Mouse (Mus musculus) heart, embryonic 12.5 days (tissue): ENCODE results near the gene Col9a2. TPM values are rescaled to one million over a fixed set of nuclear protein-coding genes. Genes with fewer than 3 reads are reported as not detected.

Experiments used
- ATAC-seq: fragments of 200-750 bp; cut with Nextera tagmentation; 2 replicates; pipeline ENCODE4 v1.8.0; 2017; ENCODE audit warnings: moderate TSS enrichment, moderate library complexity; ENCODE audit not compliant: insufficient number of reproducible peaks, low FRiP score
- H3K27ac ChIP-seq: fragments of 300-500 bp; sonication (generic); 2 replicates; pipeline ENCODE4 v1.5.1; 2016; ENCODE audit warnings: mild to moderate bottlenecking, moderate library complexity; ENCODE audit not compliant: poor library complexity, severe bottlenecking
- H3K27me3 ChIP-seq: fragments of 300-500 bp; sonication (generic); replicated peaks from 2 replicates; pipeline ENCODE4 v1.6.1; 2016; ENCODE audit warnings: mild to moderate bottlenecking, moderate library complexity
- H3K36me3 ChIP-seq: fragments of 300-500 bp; sonication (generic); 2 replicates; pipeline ENCODE4 v1.6.1; 2016; ENCODE audit warnings: mild to moderate bottlenecking, moderate library complexity
- H3K4me1 ChIP-seq: fragments of 300-500 bp; sonication (generic); replicated peaks from 2 replicates; pipeline ENCODE4 v1.6.1; 2016; ENCODE audit warnings: mild to moderate bottlenecking
- H3K4me2 ChIP-seq: fragments of 300-500 bp; sonication (generic); 2 replicates; pipeline ENCODE4 v1.6.1; 2016; ENCODE audit warnings: mild to moderate bottlenecking, moderate library complexity
- H3K4me3 ChIP-seq: fragments of 300-500 bp; sonication (generic); 2 replicates; pipeline ENCODE4 v1.5.1; 2016; ENCODE audit warnings: mild to moderate bottlenecking
- H3K9ac ChIP-seq: fragments of 300-500 bp; sonication (generic); 2 replicates; pipeline ENCODE4 v1.6.1; 2016; ENCODE audit warnings: mild to moderate bottlenecking, moderate library complexity
- H3K9me3 ChIP-seq: fragments of 300-500 bp; sonication (generic); replicated peaks from 2 replicates; pipeline ENCODE4 v1.6.1; 2016; ENCODE audit warnings: mild to moderate bottlenecking, moderate library complexity
- WGBS: fragments of 180-500 bp; shearing (Covaris S2); methylation state at CpG from one replicate; pipeline ENCODE4 v1.1.7; 2016; 5-methylcytosine and 5-hydroxymethylcytosine counted together
- polyA plus RNA-seq: library from polyadenylated mRNA; unstranded; fragments of >200 nt; fragmentation: Nextera tagmentation; extraction: Ambion mirVana; gene quantifications from 2 replicates; pipeline ENCODE4 v1.2.1, GENCODE M21; 2016

The Col9a2 gene
- polyA plus RNA-seq, 1 experiment from 2014 or later, result 11.6 TPM

DNA sequence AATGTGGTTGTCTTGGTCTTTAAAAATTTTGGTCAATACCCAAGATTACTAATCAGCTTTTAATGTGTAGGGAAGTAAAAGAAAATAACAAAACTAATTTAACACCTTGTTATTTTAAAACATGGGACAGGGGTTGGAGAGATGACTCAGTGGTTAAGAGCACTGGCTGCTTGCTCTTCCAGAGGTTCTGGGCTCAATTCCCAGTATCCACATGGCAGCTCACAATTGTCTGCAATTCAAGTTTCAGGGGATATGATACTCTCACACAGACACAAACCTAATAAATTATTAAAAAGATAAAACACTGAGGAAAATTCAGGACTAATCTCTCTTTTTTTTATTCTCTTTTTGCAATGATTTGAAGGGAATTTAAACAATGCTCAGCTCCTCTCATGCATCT is 45.3 kb downstream of the Col9a2 start:
- Histone ChIP-seq H3K4me3 (no peak overlapping the region), H3K4me2 (no peak overlapping the region), H3K9me3 (no peaks in the 10 kb centered on the region), H3K27me3 (no peaks in the 10 kb centered on the region), H3K27ac (no peak overlapping the region), H3K4me1 (no peaks in the 10 kb centered on the region), H3K9ac (no peak overlapping the region), H3K36me3 (peaks cover 70% of the 10 kb centered on the region)
- ATAC-seq, result no peak

DNA sequence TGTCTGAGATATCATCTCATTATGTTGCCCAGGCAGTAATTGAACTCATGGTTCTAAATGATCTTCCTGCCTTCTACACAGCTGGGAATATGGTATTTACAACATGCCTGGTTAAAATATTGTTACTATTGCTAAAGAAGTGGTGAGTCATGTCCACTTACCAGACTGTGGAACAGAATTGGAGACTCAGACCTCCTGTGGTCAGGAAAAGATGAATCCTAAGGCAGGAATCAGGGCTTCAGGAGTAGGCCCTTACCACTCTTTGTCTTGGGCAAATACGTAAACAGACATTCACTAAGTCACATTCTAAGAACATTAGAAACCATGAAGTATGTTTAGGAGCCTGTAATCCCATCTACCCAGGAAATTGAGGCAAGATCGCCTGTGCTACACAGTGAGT is 49.5 kb downstream of the Col9a2 start:
- Histone ChIP-seq H3K4me1 (no peaks in the 10 kb centered on the region), H3K36me3 (peaks cover 73% of the 10 kb centered on the region), H3K9ac (no peak overlapping the region), H3K27me3 (no peaks in the 10 kb centered on the region), H3K27ac (no peak overlapping the region), H3K4me3 (no peak overlapping the region), H3K4me2 (no peak overlapping the region), H3K9me3 (no peaks in the 10 kb centered on the region)
- ATAC-seq, result no peak
- WGBS, result 90% methylated on average over 2 of the region's 2 CpGs

DNA sequence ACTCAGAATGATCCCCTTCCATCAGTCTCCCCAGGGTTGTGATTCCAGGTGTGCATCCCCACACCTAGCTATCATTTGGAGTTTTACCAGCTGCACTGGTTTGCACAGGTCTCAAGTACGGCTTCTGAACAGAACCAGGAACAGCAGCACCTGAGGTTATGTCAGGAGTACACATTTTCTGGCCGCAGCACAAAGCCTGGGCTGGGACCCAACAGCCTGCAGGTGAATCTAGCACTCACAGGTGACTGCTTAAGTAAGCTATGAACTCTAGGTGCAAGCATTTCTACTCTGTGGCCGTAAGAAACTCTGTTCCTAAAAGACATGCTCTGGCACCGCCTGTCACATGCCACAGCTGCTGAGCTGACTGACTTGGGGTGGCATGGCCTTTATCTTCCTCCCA is 51.0 kb downstream of the Col9a2 start:
- no peak overlapping the region for H3K9ac ChIP-seq
- WGBS, result 85% methylated on average over 4 of the region's 4 CpGs
- ATAC-seq, result no peak
- no peak overlapping the region for H3K4me3 ChIP-seq
- H3K4me2 ChIP-seq, result no peak overlapping the region
- peaks cover 78% of the 10 kb centered on the region for H3K36me3 ChIP-seq
- no peaks in the 10 kb centered on the region for H3K9me3 ChIP-seq
- no peaks in the 10 kb centered on the region for H3K27me3 ChIP-seq
- H3K4me1 ChIP-seq, result no peaks in the 10 kb centered on the region
- no peak overlapping the region for H3K27ac ChIP-seq

DNA sequence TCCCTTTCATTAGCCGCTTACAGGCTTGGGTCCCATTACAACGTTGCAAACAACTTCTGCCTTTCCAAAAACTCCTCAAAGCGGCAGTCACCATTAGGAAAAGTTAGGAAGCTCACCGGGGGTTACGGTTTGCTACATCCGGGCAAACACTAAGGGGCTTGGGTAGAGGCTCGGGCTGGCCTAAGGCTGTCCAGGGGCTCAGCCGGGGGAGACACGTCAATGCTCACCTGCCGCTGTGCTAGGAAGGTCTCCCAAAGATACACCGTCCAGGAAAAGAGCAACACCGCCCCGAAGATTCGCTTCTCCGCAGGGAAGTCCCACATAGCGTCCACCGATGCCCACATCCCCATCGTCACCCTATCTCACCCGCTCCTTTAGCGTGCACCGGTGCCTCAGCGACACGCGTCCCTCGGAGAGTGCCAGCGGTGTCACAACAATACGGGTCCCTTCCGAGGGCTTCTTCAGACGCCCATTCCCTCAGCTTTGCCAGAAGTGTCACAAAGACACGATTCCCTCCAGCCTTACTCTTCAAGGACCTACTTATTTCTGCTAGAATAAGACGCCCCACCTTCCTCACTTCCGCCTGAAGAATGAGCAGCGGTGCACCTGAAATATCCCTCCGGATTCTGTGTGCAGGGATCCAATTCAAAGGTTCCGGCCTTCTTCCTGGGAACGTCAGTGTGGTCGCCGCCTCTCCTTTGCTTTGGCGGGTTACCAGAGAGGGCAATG is 58.6 kb downstream of the Col9a2 start, which contains the start of gene Zmpste24:
Gene Zmpste24 (minus strand): TSS at position 592 of the 729 bp plus-strand sequence.
- no peaks in the 10 kb centered on the region for H3K27me3 ChIP-seq
- H3K4me1 ChIP-seq, result peaks cover 7% of the 10 kb centered on the region
- H3K4me2 ChIP-seq, result peak within 1 kb of the TSS; percentile 89
- ATAC-seq, result peak; percentile 73
- H3K27ac ChIP-seq, result peak within 1 kb of the TSS; percentile 50
- H3K36me3 ChIP-seq, result peaks cover 27% of the 10 kb centered on the region
- peak within 1 kb of the TSS; percentile 80 for H3K9ac ChIP-seq
- H3K9me3 ChIP-seq, result no peaks in the 10 kb centered on the region
- H3K4me3 ChIP-seq, result peak within 1 kb of the TSS; percentile 96
- WGBS, result under 1% methylated on average over 39 of the region's 39 CpGs

DNA sequence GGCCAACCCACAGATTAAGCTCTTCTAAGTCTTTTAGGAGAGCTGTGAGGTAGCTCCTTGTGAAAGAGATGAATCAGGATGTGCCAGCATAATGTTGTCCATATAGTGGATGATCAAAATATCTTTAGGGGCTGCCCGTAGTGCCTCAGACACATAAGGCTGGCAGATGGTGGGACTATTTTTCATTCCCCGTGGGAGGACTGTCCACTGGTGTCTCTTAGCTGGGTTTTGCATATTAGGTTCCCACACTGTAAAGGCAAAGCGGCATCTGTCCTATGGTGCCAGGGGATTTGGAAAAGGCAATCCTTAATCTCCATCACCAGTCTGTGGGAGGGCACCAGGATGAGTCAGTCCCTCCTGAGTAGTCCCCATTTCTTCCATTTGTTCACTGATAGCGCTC is 64.1 kb downstream of the Col9a2 start:
- no peaks in the 10 kb centered on the region for H3K9me3 ChIP-seq
- H3K36me3 ChIP-seq, result no peaks in the 10 kb centered on the region
- 76% methylated on average over 4 of the region's 4 CpGs for WGBS
- no peak for ATAC-seq
- no peak overlapping the region for H3K9ac ChIP-seq
- H3K4me1 ChIP-seq, result no peaks in the 10 kb centered on the region
- no peaks in the 10 kb centered on the region for H3K27me3 ChIP-seq
- no peak overlapping the region for H3K27ac ChIP-seq
- no peak overlapping the region for H3K4me2 ChIP-seq
- no peak overlapping the region for H3K4me3 ChIP-seq

Other genes starting within 250 kb of the Col9a2 start
- 102 and 108 TPM in 2 replicates for gene Nfyc, start 207.8 kb upstream of the Col9a2 start, polyA plus RNA-seq
- 1.4 and 1.8 TPM in 2 replicates for gene Rims3, start 184.6 kb upstream of the Col9a2 start, polyA plus RNA-seq
- gene Exo5, start 114.4 kb upstream of the Col9a2 start, polyA plus RNA-seq, result 11.9 and 13.1 TPM in 2 replicates
- 14.5 and 16.5 TPM in 2 replicates for gene Zfp69, start 87.7 kb upstream of the Col9a2 start, polyA plus RNA-seq
- 19.6 and 21.1 TPM in 2 replicates for gene Smap2, start 22.1 kb upstream of the Col9a2 start, polyA plus RNA-seq
- 30.2 and 30.8 TPM in 2 replicates for gene Zmpste24, start 58.9 kb downstream of the Col9a2 start, polyA plus RNA-seq
- gene Tmco2, start 69.8 kb downstream of the Col9a2 start, polyA plus RNA-seq, result not detected in 2 replicates
- gene Rlf, start 175.7 kb downstream of the Col9a2 start, polyA plus RNA-seq, result 23.6 and 24.1 TPM in 2 replicates